Mouse (Mus musculus) G1E (cell line): ENCODE data around the gene Kifap3.

Experiments used
- CTCF ChIP-seq: IDR thresholded peaks from 2 replicates; pipeline ENCODE4 v1.5.1; 2012; ENCODE audit warnings: low read depth, low read length, inconsistent platforms, mixed read lengths
- GATA1 ChIP-seq: IDR thresholded peaks from 2 replicates; pipeline ENCODE4 v1.6.1; 2012; ENCODE audit warnings: borderline replicate concordance, low read length, inconsistent platforms, mixed read lengths
- POLR2AphosphoS5 ChIP-seq: IDR thresholded peaks from 2 replicates; pipeline ENCODE4 v1.6.1; 2012; ENCODE audit warnings: low read depth, low read length, inconsistent platforms; ENCODE audit not compliant: insufficient replicate concordance

- TF ChIP-seq CTCF (no peak), POLR2AphosphoS5 (no peak), GATA1 (no peak)
These were observed 151.0 kb downstream of the Kifap3 start for GRCm38 (mm10) chr1:163930458-163930794.
